Mouse (Mus musculus): ENCODE data around the gene Os9. TPM values are rescaled to one million over a fixed set of nuclear protein-coding genes. Genes with fewer than 3 reads are reported as not detected.

Gene Os9
- polyA plus RNA-seq, 1 experiment from 2014 or later, result 118 TPM

GRCm38 (mm10) chr10:127056490-127056889 is 64.4 kb downstream of the Os9 start:
- ATAC-seq (ENCODE audit: low FRiP score), result no peak
- H3K27ac ChIP-seq, result no peak overlapping the region
- H3K4me2 ChIP-seq (replicated peaks), result no peak overlapping the region
- no peak overlapping the region for H3K4me3 ChIP-seq
- H3K36me3 ChIP-seq, result peaks cover 39% of the 10 kb centered on the region
- H3K4me1 ChIP-seq, result peaks cover 32% of the 10 kb centered on the region
- WGBS, result 86% methylated on average over 20 of the region's 20 CpGs
- no peaks in the 10 kb centered on the region for H3K9me3 ChIP-seq (replicated peaks)
- H3K9ac ChIP-seq, result no peak overlapping the region
- peaks cover 17% of the 10 kb centered on the region for H3K27me3 ChIP-seq

- peaks cover 21% of the 10 kb centered on the region for H3K4me1 ChIP-seq
- H3K4me3 ChIP-seq, result no peak overlapping the region
- H3K36me3 ChIP-seq, result peaks cover 39% of the 10 kb centered on the region
- H3K4me2 ChIP-seq (replicated peaks), result no peak overlapping the region
- no peaks in the 10 kb centered on the region for H3K9me3 ChIP-seq (replicated peaks)
- H3K9ac ChIP-seq, result no peak overlapping the region
- ATAC-seq (ENCODE audit: low FRiP score), result no peak
- peaks cover 28% of the 10 kb centered on the region for H3K27me3 ChIP-seq
- no peak overlapping the region for H3K27ac ChIP-seq
- 92% methylated on average over 8 of the region's 8 CpGs for WGBS
Observed at GRCm38 (mm10) chr10:127055406-127055805, 65.5 kb downstream of the Os9 start.

- H3K4me2 ChIP-seq (replicated peaks), result no peak overlapping the region
- no peaks in the 10 kb centered on the region for H3K9me3 ChIP-seq (replicated peaks)
- peaks cover 39% of the 10 kb centered on the region for H3K36me3 ChIP-seq
- no peak overlapping the region for H3K9ac ChIP-seq
- no peak overlapping the region for H3K4me3 ChIP-seq
- ATAC-seq (ENCODE audit: low FRiP score), result no peak
- WGBS, result 65% methylated on average over 4 of the region's 4 CpGs
- no peak overlapping the region for H3K27ac ChIP-seq
- H3K27me3 ChIP-seq, result peaks cover 36% of the 10 kb centered on the region
- H3K4me1 ChIP-seq, result peaks cover 23% of the 10 kb centered on the region
Observed at GRCm38 (mm10) chr10:127054646-127055045, 66.3 kb downstream of the Os9 start.

DNA sequence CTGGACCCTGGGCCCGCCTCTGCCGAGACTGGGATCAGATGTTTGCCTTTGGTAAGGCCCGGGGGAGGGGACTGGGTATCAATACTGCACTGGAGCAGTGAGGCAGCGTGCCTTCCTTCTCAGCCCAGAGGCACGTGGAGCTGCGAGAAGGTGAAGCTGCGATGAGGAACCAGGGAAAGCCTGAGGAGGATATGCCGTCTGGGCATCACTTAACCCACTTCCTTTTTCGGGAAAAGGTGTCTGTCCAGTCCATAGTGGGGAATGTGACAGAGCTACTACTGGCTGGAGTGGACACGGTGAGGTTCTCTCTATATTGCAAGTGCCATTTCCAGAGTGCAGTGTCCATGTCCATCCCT is 70.8 kb downstream of the Os9 start:
- peaks cover 53% of the 10 kb centered on the region for H3K27me3 ChIP-seq
- ATAC-seq (ENCODE audit: low FRiP score), result no peak

GRCm38 (mm10) chr10:127049395-127050118 is 71.4 kb downstream of the Os9 start:
- peaks cover 12% of the 10 kb centered on the region; the same call in 1 of the 2 replicates for H3K4me1 ChIP-seq
- 4% methylated on average over 29 of the region's 29 CpGs for WGBS
- no peak overlapping the region for H3K27ac ChIP-seq
- H3K27me3 ChIP-seq, result peaks cover 53% of the 10 kb centered on the region
- peaks cover 17% of the 10 kb centered on the region for H3K36me3 ChIP-seq
- H3K4me3 ChIP-seq, result peak overlapping the region; percentile 7; the same call in 1 of the 2 replicates
- H3K9me3 ChIP-seq (replicated peaks), result no peaks in the 10 kb centered on the region
- peak overlapping the region; percentile 6; the same call in 1 of the 2 replicates for H3K4me2 ChIP-seq (replicated peaks)
- no peak overlapping the region for H3K9ac ChIP-seq
- no peak for ATAC-seq (ENCODE audit: low FRiP score)

More for the DNA sequence above, 70.8 kb downstream of the Os9 start:
- Histone ChIP-seq H3K4me2 (replicated peaks) (no peak overlapping the region), H3K9ac (no peak overlapping the region), H3K4me3 (peak overlapping the region; percentile 7; the same call in 1 of the 2 replicates), H3K36me3 (peaks cover 17% of the 10 kb centered on the region), H3K4me1 (peaks cover 12% of the 10 kb centered on the region; the same call in 1 of the 2 replicates), H3K9me3 (replicated peaks) (no peaks in the 10 kb centered on the region), H3K27ac (no peak overlapping the region)
- WGBS, result 23% methylated on average over 10 of the region's 10 CpGs

- no peaks in the 10 kb centered on the region for H3K9me3 ChIP-seq (replicated peaks)
- no peak for ATAC-seq (ENCODE audit: low FRiP score)
- peak overlapping the region; percentile 7; the same call in 1 of the 2 replicates for H3K4me3 ChIP-seq
- 5% methylated on average over 35 of the region's 35 CpGs for WGBS
- H3K36me3 ChIP-seq, result peaks cover 13% of the 10 kb centered on the region; the same call in 1 of the 2 replicates
- peak overlapping the region; percentile 6; the same call in 1 of the 2 replicates for H3K4me2 ChIP-seq (replicated peaks)
- H3K9ac ChIP-seq, result no peak overlapping the region
- peaks cover 12% of the 10 kb centered on the region; the same call in 1 of the 2 replicates for H3K4me1 ChIP-seq
- no peak overlapping the region for H3K27ac ChIP-seq
- H3K27me3 ChIP-seq, result peaks cover 53% of the 10 kb centered on the region
Observed at GRCm38 (mm10) chr10:127048608-127049394, 72.1 kb downstream of the Os9 start.

GRCm38 (mm10) chr10:127047954-127048353 is 73.0 kb downstream of the Os9 start, which contains the start of gene Cyp27b1:
Gene Cyp27b1 (plus strand): TSS chr10:127048250.
- 0 out of 2 replicates have a peak within 1 kb of the TSS, but pooled peaks have one; percentile 7 for H3K4me3 ChIP-seq
- 0 out of 2 replicates have a peak, but pooled peaks cover 6% of the 10 kb centered on the region for H3K36me3 ChIP-seq
- H3K9ac ChIP-seq, result no peak within 1 kb of the TSS
- no peak within 1 kb of the TSS for H3K27ac ChIP-seq
- 46% methylated on average over 5 of the region's 5 CpGs for WGBS
- no peak for ATAC-seq (ENCODE audit: low FRiP score)
- peak within 1 kb of the TSS; percentile 6; the same call in 1 of the 2 replicates for H3K4me2 ChIP-seq (replicated peaks)
- peaks cover 12% of the 10 kb centered on the region; the same call in 1 of the 2 replicates for H3K4me1 ChIP-seq
- H3K9me3 ChIP-seq (replicated peaks), result no peaks in the 10 kb centered on the region
- H3K27me3 ChIP-seq, result peaks cover 53% of the 10 kb centered on the region

Other genes with a start within 250 kb of the Os9 start
- gene Atp23, start 219.8 kb downstream of the Os9 start, polyA plus RNA-seq (2016; fragmentation: Nextera tagmentation; extraction: Ambion mirVana), result 14.8 and 15.0 TPM in 2 replicates
- gene Ctdsp2, start 142.4 kb downstream of the Os9 start, polyA plus RNA-seq (2016; fragmentation: Nextera tagmentation; extraction: Ambion mirVana), result 50.5 and 51.1 TPM in 2 replicates
- gene Avil, start 120.4 kb downstream of the Os9 start, polyA plus RNA-seq (2016; fragmentation: Nextera tagmentation; extraction: Ambion mirVana), result 1.6 and 2.1 TPM in 2 replicates
- 65.3 and 67.4 TPM in 2 replicates for gene Tsfm, start 90.3 kb downstream of the Os9 start, polyA plus RNA-seq (2016; fragmentation: Nextera tagmentation; extraction: Ambion mirVana)
- gene Mettl1, start 79.7 kb downstream of the Os9 start, polyA plus RNA-seq (2016; fragmentation: Nextera tagmentation; extraction: Ambion mirVana), result 31.8 and 34.9 TPM in 2 replicates
- 0.22 and 0.34 TPM in 2 replicates for gene Eef1akmt3, start 79.6 kb downstream of the Os9 start, polyA plus RNA-seq (2016; fragmentation: Nextera tagmentation; extraction: Ambion mirVana)
- 0.25 TPM in 1 of 2 replicates, not detected in the other for gene Cyp27b1, start 72.9 kb downstream of the Os9 start, polyA plus RNA-seq (2016; fragmentation: Nextera tagmentation; extraction: Ambion mirVana)
- 5.4 and 6.1 TPM in 2 replicates for gene March9, start 60.9 kb downstream of the Os9 start, polyA plus RNA-seq (2016; fragmentation: Nextera tagmentation; extraction: Ambion mirVana)
- 1,725 and 1,814 TPM in 2 replicates for gene Cdk4, start 57.6 kb downstream of the Os9 start, polyA plus RNA-seq (2016; fragmentation: Nextera tagmentation; extraction: Ambion mirVana)
- gene Tspan31, start 50.9 kb downstream of the Os9 start, polyA plus RNA-seq (2016; fragmentation: Nextera tagmentation; extraction: Ambion mirVana), result 141 and 148 TPM in 2 replicates
- gene Agap2, start 45.8 kb downstream of the Os9 start, polyA plus RNA-seq (2016; fragmentation: Nextera tagmentation; extraction: Ambion mirVana), result 1.7 and 2.0 TPM in 2 replicates
- gene B4galnt1, start 44.1 kb upstream of the Os9 start, polyA plus RNA-seq (2016; fragmentation: Nextera tagmentation; extraction: Ambion mirVana), result 21.6 and 25.8 TPM in 2 replicates
- gene Slc26a10, start 59.5 kb upstream of the Os9 start, polyA plus RNA-seq (2016; fragmentation: Nextera tagmentation; extraction: Ambion mirVana), result 1.2 and 2.2 TPM in 2 replicates
- 52.2 and 61.4 TPM in 2 replicates for gene Arhgef25, start 69.0 kb upstream of the Os9 start, polyA plus RNA-seq (2016; fragmentation: Nextera tagmentation; extraction: Ambion mirVana)
- 199 and 203 TPM in 2 replicates for gene Dtx3, start 74.6 kb upstream of the Os9 start, polyA plus RNA-seq (2016; fragmentation: Nextera tagmentation; extraction: Ambion mirVana)
- 23.2 and 24.9 TPM in 2 replicates for gene Pip4k2c, start 90.5 kb upstream of the Os9 start, polyA plus RNA-seq (2016; fragmentation: Nextera tagmentation; extraction: Ambion mirVana)
- 70.0 and 76.6 TPM in 2 replicates for gene Kif5a, start 142.2 kb upstream of the Os9 start, polyA plus RNA-seq (2016; fragmentation: Nextera tagmentation; extraction: Ambion mirVana)
- gene Dctn2, start 145.2 kb upstream of the Os9 start, polyA plus RNA-seq (2016; fragmentation: Nextera tagmentation; extraction: Ambion mirVana), result 234 and 240 TPM in 2 replicates
- gene Mbd6, start 167.9 kb upstream of the Os9 start, polyA plus RNA-seq (2016; fragmentation: Nextera tagmentation; extraction: Ambion mirVana), result 17.9 and 19.8 TPM in 2 replicates
- gene Mars, start 190.7 kb upstream of the Os9 start, polyA plus RNA-seq (2016; fragmentation: Nextera tagmentation; extraction: Ambion mirVana), result 142 and 152 TPM in 2 replicates
- 2.0 and 2.2 TPM in 2 replicates for gene Arhgap9, start 200.8 kb upstream of the Os9 start, polyA plus RNA-seq (2016; fragmentation: Nextera tagmentation; extraction: Ambion mirVana)
- 3.7 and 4.8 TPM in 2 replicates for gene Gli1, start 220.8 kb upstream of the Os9 start, polyA plus RNA-seq (2016; fragmentation: Nextera tagmentation; extraction: Ambion mirVana)
- 0.08 TPM in 1 of 2 replicates, not detected in the other for gene Inhbe, start 233.3 kb upstream of the Os9 start, polyA plus RNA-seq (2016; fragmentation: Nextera tagmentation; extraction: Ambion mirVana)
- gene Inhbc, start 249.3 kb upstream of the Os9 start, polyA plus RNA-seq (2016; fragmentation: Nextera tagmentation; extraction: Ambion mirVana), result not detected in 2 replicates